Mouse (Mus musculus): ENCODE data around the gene Adgra3. TPM values are rescaled to one million over a fixed set of nuclear protein-coding genes. Genes with fewer than 3 reads are reported as not detected.
A peak's percentile ranks its signal among the peaks of the same experiment; 100 is the strongest.

Adgra3 gene
- polyA plus RNA-seq, 1 experiment from 2014 or later: 45.5 TPM

DNA sequence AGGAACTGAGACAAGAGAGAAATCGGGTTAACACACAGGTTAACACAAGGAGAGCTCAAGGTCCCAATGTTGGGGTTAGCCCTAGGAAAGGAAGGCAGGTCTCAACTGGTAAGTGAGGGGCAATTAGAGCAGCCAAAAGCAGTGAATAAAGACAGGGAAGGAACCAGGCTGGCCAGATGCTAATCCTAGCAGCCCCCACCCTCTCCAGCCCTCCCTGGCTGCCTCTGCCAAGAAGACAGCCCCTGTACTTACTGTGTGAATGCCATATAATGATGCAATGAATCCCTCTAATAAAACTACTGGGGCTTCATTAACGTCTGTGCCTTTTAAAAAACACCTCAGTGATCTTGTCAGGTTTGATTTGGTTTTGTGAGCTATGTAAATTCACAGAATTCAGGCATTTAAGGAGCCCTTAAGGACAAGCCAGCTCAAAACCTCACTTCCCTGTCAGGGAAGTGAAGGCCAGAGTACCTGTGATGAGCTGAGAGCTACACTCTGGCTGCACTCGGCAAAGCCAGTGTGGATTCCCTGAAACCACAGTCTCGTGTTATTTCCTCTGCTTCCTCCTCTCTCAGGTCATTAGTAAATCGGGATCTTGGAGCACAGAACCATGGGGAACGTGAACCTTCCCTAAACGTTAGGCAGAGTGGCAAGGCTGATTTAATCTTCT, 16.4 kb downstream of the Adgra3 start:
- no peaks in the 10 kb centered on the region for H3K27me3 ChIP-seq (ENCODE audit: insufficient read depth, low read length)
- H3K4me3 ChIP-seq (ENCODE audit: low read depth, low read length): no peak overlapping the region
- DNase-seq (no peak), ATAC-seq (ENCODE audit: insufficient read depth) (no peak)
- TF ChIP-seq CTCF (IDR thresholded peaks at IDR 0.05; ENCODE audit: low read depth): no peak
- no peak overlapping the region for H3K4me2 ChIP-seq
- no peaks in the 10 kb centered on the region for H3K9me3 ChIP-seq (ENCODE audit: low read depth, low read length)
- H3K27ac ChIP-seq (ENCODE audit: low read depth): no peak overlapping the region
- no peaks in the 10 kb centered on the region for H3K36me3 ChIP-seq (ENCODE audit: insufficient read depth)
- 44% methylated on average over 7 of the region's 7 CpGs for WGBS
- no peak overlapping the region for H3K9ac ChIP-seq
- H3K4me1 ChIP-seq (ENCODE audit: insufficient read depth): peaks cover 7% of the 10 kb centered on the region; the same call in 1 of the 2 replicates

DNA sequence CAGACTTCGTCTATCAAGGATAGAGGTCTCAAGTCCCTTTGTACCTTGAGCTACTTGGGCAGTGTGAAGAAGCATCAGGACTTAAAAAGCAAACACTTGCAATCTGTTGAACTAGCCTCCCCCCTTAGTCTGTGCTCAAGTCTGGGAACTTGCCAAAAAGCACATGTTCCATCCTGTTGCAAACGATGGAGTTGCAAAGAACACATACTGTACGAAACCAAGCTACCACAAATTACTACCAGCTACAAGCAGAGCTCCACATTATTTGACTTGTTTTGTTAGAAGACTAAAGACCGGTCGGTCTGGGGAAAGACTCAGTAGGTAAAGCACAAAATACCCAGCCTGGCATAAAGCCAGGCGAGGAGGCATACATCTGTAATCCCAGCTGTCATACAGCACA, 19.3 kb downstream of the Adgra3 start:
- 56% methylated on average over 6 of the region's 6 CpGs for WGBS
- no peak overlapping the region for H3K27ac ChIP-seq (ENCODE audit: low read depth)
- ATAC-seq (ENCODE audit: insufficient read depth): no peak

GRCm38 (mm10) chr5:50037666-50038065, 21.1 kb downstream of the Adgra3 start:
- no peak for DNase-seq
- Histone ChIP-seq H3K4me3 (ENCODE audit: low read depth, low read length) (no peak overlapping the region), H3K27me3 (ENCODE audit: insufficient read depth, low read length) (no peaks in the 10 kb centered on the region), H3K4me1 (ENCODE audit: insufficient read depth) (peaks cover 18% of the 10 kb centered on the region), H3K36me3 (ENCODE audit: insufficient read depth) (no peaks in the 10 kb centered on the region), H3K27ac (ENCODE audit: low read depth) (peak overlapping the region; percentile 50; the same call in 1 of the 2 replicates), H3K9me3 (ENCODE audit: low read depth, low read length) (no peaks in the 10 kb centered on the region), H3K9ac (no peak overlapping the region), H3K4me2 (no peak overlapping the region)
- WGBS: 46% methylated on average over 8 of the region's 8 CpGs
- peak; percentile 31; the same call in 1 of the 2 replicates for ATAC-seq (ENCODE audit: insufficient read depth)
- no peak for TF ChIP-seq CTCF (IDR thresholded peaks at IDR 0.05; ENCODE audit: low read depth)

More for the DNA sequence above, 19.3 kb downstream of the Adgra3 start:
- Histone ChIP-seq H3K9ac (no peak overlapping the region), H3K4me1 (ENCODE audit: insufficient read depth) (peaks cover 18% of the 10 kb centered on the region), H3K4me2 (no peak overlapping the region), H3K27me3 (ENCODE audit: insufficient read depth, low read length) (no peaks in the 10 kb centered on the region), H3K9me3 (ENCODE audit: low read depth, low read length) (no peaks in the 10 kb centered on the region), H3K36me3 (ENCODE audit: insufficient read depth) (no peaks in the 10 kb centered on the region), H3K4me3 (ENCODE audit: low read depth, low read length) (no peak overlapping the region)
- no peak for TF ChIP-seq CTCF (IDR thresholded peaks at IDR 0.05; ENCODE audit: low read depth)
- peak; percentile 53 for DNase-seq

- Histone ChIP-seq H3K9me3 (ENCODE audit: low read depth, low read length) (no peaks in the 10 kb centered on the region), H3K4me1 (ENCODE audit: insufficient read depth) (peaks cover 18% of the 10 kb centered on the region), H3K9ac (no peak overlapping the region), H3K27ac (ENCODE audit: low read depth) (no peak overlapping the region), H3K4me2 (no peak overlapping the region), H3K4me3 (ENCODE audit: low read depth, low read length) (no peak overlapping the region), H3K27me3 (ENCODE audit: insufficient read depth, low read length) (no peaks in the 10 kb centered on the region), H3K36me3 (ENCODE audit: insufficient read depth) (no peaks in the 10 kb centered on the region)
- 74% methylated on average over 8 of the region's 8 CpGs for whole genome bisulfite sequencing
- TF ChIP-seq CTCF (IDR thresholded peaks at IDR 0.05; ENCODE audit: low read depth): no peak
- no peak for DNase-seq
- ATAC-seq (ENCODE audit: insufficient read depth): no peak
Observed at GRCm38 (mm10) chr5:50034900-50035514, 23.8 kb downstream of the Adgra3 start.

DNA sequence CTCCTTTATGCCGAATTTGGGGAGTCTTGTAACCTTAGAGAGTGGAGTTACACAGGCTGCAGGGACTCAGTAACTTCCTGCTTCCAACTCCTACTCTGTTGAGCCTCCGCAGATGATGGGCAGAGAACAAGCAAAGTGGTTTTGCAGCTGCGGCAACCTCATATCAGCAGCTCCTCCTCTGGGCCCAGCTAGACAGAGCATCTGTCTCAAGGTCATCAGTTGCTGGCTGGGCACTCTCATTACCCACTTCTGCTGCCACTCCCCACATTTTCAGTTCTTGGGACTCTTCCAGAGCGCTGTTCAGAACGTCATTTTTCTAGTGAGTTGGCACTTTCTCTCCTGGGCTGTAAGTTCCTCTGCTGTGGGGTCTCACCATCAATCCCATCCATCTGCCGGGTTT, 24.6 kb downstream of the Adgra3 start:
- Histone ChIP-seq H3K4me2 (no peak overlapping the region), H3K9ac (no peak overlapping the region), H3K27ac (ENCODE audit: low read depth) (no peak overlapping the region), H3K9me3 (ENCODE audit: low read depth, low read length) (no peaks in the 10 kb centered on the region), H3K4me1 (ENCODE audit: insufficient read depth) (peaks cover 18% of the 10 kb centered on the region), H3K4me3 (ENCODE audit: low read depth, low read length) (no peak overlapping the region), H3K36me3 (ENCODE audit: insufficient read depth) (no peaks in the 10 kb centered on the region), H3K27me3 (ENCODE audit: insufficient read depth, low read length) (no peaks in the 10 kb centered on the region)
- DNase-seq (no peak), ATAC-seq (ENCODE audit: insufficient read depth) (0 out of 2 replicates have a peak, but pooled peaks have one; percentile 22)
- no peak for TF ChIP-seq CTCF (IDR thresholded peaks at IDR 0.05; ENCODE audit: low read depth)
- WGBS: 37% methylated on average over 6 of the region's 6 CpGs

DNA sequence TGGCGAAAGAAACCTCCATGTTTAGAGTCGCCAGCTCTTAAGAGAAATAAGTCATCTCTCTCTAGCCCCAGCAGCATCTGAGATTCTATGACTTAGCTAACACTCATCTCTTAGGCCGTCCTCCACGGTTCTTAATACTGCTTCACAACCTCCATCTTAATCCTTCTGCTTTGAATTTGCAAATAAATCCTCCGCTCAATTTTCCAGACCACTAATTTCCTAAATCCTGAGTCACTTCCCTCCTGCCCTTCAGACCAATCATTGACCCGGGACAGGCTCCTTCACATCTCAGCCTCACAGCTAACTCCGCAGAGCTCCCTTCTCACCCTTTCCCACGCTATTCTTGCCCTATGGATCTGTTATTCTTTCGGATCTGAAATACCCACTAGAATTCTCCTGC, 25.1 kb downstream of the Adgra3 start:
- H3K27me3 ChIP-seq (ENCODE audit: insufficient read depth, low read length): no peaks in the 10 kb centered on the region
- no peak for TF ChIP-seq CTCF (IDR thresholded peaks at IDR 0.05; ENCODE audit: low read depth)
- H3K4me1 ChIP-seq (ENCODE audit: insufficient read depth): peaks cover 18% of the 10 kb centered on the region
- no peak overlapping the region for H3K9ac ChIP-seq
- no peak for ATAC-seq (ENCODE audit: insufficient read depth)
- no peak overlapping the region for H3K27ac ChIP-seq (ENCODE audit: low read depth)
- H3K4me2 ChIP-seq: no peak overlapping the region
- no peaks in the 10 kb centered on the region for H3K9me3 ChIP-seq (ENCODE audit: low read depth, low read length)
- 73% methylated on average over 9 of the region's 9 CpGs for WGBS
- H3K36me3 ChIP-seq (ENCODE audit: insufficient read depth): no peaks in the 10 kb centered on the region
- no peak for DNase-seq
- no peak overlapping the region for H3K4me3 ChIP-seq (ENCODE audit: low read depth, low read length)

- Histone ChIP-seq H3K9me3 (ENCODE audit: low read depth, low read length) (no peaks in the 10 kb centered on the region), H3K4me1 (ENCODE audit: insufficient read depth) (peaks cover 20% of the 10 kb centered on the region), H3K4me2 (no peak overlapping the region), H3K27me3 (ENCODE audit: insufficient read depth, low read length) (no peaks in the 10 kb centered on the region), H3K36me3 (ENCODE audit: insufficient read depth) (no peaks in the 10 kb centered on the region), H3K27ac (ENCODE audit: low read depth) (no peak overlapping the region), H3K9ac (no peak overlapping the region), H3K4me3 (ENCODE audit: low read depth, low read length) (no peak overlapping the region)
- DNase-seq (peak; percentile 70), ATAC-seq (ENCODE audit: insufficient read depth) (peak; percentile 20; the same call in 1 of the 2 replicates)
- 51% methylated on average over 5 of the region's 5 CpGs for WGBS
- peak; percentile 63 for TF ChIP-seq CTCF (IDR thresholded peaks at IDR 0.05; ENCODE audit: low read depth)
Observed at GRCm38 (mm10) chr5:50032332-50032731, 26.5 kb downstream of the Adgra3 start.
